Mouse (Mus musculus): ENCODE results near the gene Nrg3. TPM values are rescaled to one million over a fixed set of nuclear protein-coding genes. Genes with fewer than 3 reads are reported as not detected.
A peak's percentile ranks its signal among the peaks of the same experiment; 100 is the strongest.
"Not testable (repeated sequence)": the region's sequence is repeated elsewhere in the genome, so short reads cannot be mapped to it uniquely, and the experiment has no call there.

The Nrg3 gene
- polyA plus RNA-seq, 1 experiment: 22.3 TPM

DNA sequence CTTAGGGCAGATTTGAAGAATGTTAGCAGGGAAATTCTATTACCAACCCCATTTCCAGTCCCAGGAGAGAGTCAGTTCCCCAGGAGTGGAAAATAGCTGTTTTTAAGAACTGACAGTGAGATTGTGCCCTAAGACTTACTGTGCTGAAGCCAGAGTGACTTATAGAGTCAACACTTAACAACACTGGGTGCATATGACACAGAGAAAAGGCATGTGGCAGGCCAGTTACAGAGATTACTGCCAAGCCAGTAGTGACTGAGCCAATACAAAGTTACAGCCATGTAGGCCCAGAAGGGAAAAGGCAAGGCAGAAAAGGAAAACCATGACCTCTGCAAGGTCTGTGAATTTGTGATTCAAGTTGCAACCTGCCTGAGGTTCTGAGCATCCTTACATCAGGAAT lies 1098.2 kb downstream of the Nrg3 start:
- TF ChIP-seq CTCF (IDR thresholded peaks at IDR 0.05; ENCODE audit: borderline replicate concordance, extremely low read depth, insufficient read depth, insufficient read length) (no peak), POLR2A (IDR thresholded peaks at IDR 0.05; ENCODE audit: borderline replicate concordance, extremely low read depth, insufficient read depth, insufficient read length, poor library complexity, severe bottlenecking) (no peak)
- DNase-seq (ENCODE audit: low read depth): no peak

DNA sequence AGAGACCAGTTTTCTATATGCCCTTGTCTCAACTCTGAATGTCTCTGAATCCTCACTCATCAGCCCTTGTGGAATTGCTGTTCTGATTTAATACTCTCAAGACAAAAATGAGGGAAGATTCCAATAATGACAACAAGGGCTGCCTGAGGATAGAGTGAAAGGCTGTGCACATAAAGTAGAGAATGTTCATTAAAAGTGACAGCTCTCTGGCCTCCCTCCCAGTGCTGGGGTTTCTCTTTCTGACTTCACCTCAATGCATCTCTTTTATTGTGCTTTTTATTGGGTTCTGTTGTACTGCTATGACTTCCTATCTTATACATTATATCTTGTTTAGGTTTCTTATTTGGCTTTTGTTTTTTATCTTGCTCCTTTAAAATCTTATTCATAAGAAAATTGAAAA lies 1131.9 kb downstream of the Nrg3 start:
- peak; percentile 6 for DNase-seq (ENCODE audit: low read depth)
- no peak for TF ChIP-seq POLR2A (IDR thresholded peaks at IDR 0.05; ENCODE audit: borderline replicate concordance, extremely low read depth, insufficient read depth, insufficient read length, poor library complexity, severe bottlenecking)
- no peak for TF ChIP-seq CTCF (IDR thresholded peaks at IDR 0.05; ENCODE audit: borderline replicate concordance, extremely low read depth, insufficient read depth, insufficient read length)

DNA sequence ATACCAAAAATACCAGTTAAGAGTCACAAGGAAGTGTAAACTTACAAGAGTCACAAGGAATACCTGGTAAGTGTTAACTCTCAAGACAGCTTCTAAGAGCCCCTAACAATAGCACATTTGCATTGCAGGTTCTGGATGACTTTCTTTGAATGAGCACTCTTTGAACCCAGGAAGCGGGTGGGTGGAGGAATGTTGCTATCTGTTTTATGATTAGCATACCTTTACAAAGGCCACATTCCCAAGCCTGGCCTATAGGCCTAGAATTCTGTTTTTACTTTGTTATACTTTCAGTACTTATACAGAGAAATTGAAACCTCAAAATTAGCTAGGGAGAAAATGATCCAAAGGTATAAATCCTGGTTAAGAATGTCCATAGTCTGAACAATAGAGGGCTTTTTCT lies 1150.0 kb downstream of the Nrg3 start:
- not testable (repeated sequence) for DNase-seq (ENCODE audit: low read depth)

DNA sequence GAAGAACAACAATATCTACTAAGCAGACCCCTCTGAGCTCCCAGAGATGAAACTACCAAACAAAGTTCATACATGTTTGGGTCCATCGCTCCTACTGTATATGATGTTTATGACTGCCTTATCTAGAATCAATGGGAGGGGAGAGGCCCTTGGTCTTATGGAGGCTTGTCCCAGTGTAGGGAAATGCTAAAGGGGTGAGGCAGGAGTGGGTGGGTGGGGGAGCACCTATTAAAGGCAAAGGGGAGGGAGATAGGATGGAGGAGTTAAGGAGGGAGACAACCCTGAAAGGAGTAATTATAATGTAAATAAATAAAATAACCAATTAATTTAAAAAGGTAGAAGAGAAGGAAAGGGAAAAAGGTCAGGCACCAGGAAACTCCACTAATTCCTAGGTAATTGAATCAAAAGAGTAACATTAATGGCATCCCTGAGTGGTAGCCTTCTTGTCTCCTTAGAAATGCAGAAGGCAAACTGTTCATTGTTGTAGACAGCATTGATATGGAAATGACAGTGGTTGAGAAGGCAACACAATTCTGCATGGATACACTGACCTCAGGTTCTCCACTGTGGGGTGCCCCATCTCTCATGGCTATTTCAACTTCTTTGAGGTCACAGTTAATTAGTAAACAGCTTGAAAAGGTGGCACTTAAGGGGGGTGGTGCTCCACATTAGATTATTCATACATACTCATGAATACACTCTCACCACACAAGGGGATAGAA lies 1152.1 kb downstream of the Nrg3 start:
- TF ChIP-seq CTCF (IDR thresholded peaks at IDR 0.05; ENCODE audit: borderline replicate concordance, extremely low read depth, insufficient read depth, insufficient read length): no peak
- no peak for TF ChIP-seq POLR2A (IDR thresholded peaks at IDR 0.05; ENCODE audit: borderline replicate concordance, extremely low read depth, insufficient read depth, insufficient read length, poor library complexity, severe bottlenecking)
- DNase-seq (ENCODE audit: low read depth): peak; percentile 34

All from brain, embryonic 14.5 days (tissue).